Mouse (Mus musculus): ENCODE data around the gene Zswim2. TPM values are rescaled to one million over a fixed set of nuclear protein-coding genes. Genes with fewer than 3 reads are reported as not detected.

Zswim2 gene
- not detected for polyA plus RNA-seq (2014; fragmentation: Illumina TruSeq; extraction: RNeasy Lipid Tissue Mini Kit (QIAGEN cat#74804); ENCODE audit: low read depth, low replicate concordance)

DNA sequence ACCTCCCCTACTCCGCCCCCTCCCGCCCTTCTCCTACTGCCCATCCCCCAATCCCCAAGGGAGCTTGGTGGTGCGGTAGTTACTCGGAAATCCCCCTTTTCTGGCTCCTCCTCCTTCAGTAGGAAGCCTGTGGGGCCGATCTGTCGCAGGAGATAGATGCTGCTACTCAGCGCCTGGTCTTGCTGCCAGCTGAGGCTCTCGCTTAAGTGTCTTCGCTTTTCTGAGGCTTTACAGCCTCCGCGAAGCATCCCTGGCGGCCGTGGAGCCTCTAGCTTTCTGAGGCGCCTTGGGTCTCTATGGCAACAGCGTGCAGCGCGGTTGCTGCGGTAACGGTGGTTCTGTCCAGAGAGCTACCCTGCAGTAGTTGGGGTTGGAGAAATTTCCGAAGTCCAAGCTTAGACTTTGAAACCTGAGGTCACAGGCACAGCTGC, at the start of gene Zswim2:
TSS of gene Zswim2 (minus strand) at position 298 of the 431 bp plus-strand sequence.

DNA sequence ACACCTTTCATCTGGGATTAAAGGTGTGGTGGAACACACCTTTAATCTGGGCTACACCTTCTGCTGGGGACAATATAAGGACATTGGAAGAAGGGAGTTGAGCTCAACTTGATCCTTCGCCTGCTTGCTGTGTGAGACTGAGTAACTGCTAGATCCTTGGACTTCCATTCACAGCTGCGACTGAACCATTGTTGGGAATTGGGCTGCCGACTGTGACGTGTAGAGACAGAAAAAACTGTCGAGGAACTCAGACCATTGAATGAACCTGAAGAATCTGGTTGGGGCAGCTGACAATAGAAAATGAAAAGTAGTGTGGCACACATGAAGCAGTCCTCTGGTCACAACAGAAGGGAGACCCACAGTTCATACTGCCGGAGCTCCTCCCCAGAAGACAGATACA, 49.2 kb upstream of the Zswim2 start, which contains the start of gene Gm13691:
TSS of gene Gm13691 (plus strand) at position 301 of the 400 bp plus-strand sequence.

DNA sequence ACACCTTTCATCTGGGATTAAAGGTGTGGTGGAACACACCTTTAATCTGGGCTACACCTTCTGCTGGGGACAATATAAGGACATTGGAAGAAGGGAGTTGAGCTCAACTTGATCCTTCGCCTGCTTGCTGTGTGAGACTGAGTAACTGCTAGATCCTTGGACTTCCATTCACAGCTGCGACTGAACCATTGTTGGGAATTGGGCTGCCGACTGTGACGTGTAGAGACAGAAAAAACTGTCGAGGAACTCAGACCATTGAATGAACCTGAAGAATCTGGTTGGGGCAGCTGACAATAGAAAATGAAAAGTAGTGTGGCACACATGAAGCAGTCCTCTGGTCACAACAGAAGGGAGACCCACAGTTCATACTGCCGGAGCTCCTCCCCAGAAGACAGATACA, 43.4 kb upstream of the Zswim2 start, which contains the start of gene Gm13697:
TSS of gene Gm13697 (plus strand) at position 301 of the 400 bp plus-strand sequence.

DNA sequence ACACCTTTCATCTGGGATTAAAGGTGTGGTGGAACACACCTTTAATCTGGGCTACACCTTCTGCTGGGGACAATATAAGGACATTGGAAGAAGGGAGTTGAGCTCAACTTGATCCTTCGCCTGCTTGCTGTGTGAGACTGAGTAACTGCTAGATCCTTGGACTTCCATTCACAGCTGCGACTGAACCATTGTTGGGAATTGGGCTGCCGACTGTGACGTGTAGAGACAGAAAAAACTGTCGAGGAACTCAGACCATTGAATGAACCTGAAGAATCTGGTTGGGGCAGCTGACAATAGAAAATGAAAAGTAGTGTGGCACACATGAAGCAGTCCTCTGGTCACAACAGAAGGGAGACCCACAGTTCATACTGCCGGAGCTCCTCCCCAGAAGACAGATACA, 37.6 kb upstream of the Zswim2 start, which contains the start of gene Gm13694:
TSS of gene Gm13694 (plus strand) at position 301 of the 400 bp plus-strand sequence.

DNA sequence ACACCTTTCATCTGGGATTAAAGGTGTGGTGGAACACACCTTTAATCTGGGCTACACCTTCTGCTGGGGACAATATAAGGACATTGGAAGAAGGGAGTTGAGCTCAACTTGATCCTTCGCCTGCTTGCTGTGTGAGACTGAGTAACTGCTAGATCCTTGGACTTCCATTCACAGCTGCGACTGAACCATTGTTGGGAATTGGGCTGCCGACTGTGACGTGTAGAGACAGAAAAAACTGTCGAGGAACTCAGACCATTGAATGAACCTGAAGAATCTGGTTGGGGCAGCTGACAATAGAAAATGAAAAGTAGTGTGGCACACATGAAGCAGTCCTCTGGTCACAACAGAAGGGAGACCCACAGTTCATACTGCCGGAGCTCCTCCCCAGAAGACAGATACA, 31.8 kb upstream of the Zswim2 start, which contains the start of gene Gm13696:
TSS of gene Gm13696 (plus strand) at position 301 of the 400 bp plus-strand sequence.

DNA sequence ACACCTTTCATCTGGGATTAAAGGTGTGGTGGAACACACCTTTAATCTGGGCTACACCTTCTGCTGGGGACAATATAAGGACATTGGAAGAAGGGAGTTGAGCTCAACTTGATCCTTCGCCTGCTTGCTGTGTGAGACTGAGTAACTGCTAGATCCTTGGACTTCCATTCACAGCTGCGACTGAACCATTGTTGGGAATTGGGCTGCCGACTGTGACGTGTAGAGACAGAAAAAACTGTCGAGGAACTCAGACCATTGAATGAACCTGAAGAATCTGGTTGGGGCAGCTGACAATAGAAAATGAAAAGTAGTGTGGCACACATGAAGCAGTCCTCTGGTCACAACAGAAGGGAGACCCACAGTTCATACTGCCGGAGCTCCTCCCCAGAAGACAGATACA, 26.0 kb upstream of the Zswim2 start, which contains the start of gene Gm13695:
TSS of gene Gm13695 (plus strand) at position 301 of the 400 bp plus-strand sequence.

DNA sequence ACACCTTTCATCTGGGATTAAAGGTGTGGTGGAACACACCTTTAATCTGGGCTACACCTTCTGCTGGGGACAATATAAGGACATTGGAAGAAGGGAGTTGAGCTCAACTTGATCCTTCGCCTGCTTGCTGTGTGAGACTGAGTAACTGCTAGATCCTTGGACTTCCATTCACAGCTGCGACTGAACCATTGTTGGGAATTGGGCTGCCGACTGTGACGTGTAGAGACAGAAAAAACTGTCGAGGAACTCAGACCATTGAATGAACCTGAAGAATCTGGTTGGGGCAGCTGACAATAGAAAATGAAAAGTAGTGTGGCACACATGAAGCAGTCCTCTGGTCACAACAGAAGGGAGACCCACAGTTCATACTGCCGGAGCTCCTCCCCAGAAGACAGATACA, 20.2 kb upstream of the Zswim2 start, which contains the start of gene Gm13693:
TSS of gene Gm13693 (plus strand) at position 301 of the 400 bp plus-strand sequence.

DNA sequence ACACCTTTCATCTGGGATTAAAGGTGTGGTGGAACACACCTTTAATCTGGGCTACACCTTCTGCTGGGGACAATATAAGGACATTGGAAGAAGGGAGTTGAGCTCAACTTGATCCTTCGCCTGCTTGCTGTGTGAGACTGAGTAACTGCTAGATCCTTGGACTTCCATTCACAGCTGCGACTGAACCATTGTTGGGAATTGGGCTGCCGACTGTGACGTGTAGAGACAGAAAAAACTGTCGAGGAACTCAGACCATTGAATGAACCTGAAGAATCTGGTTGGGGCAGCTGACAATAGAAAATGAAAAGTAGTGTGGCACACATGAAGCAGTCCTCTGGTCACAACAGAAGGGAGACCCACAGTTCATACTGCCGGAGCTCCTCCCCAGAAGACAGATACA, 14.4 kb upstream of the Zswim2 start, which contains the start of gene Gm13698:
TSS of gene Gm13698 (plus strand) at position 301 of the 400 bp plus-strand sequence.

Other genes starting within 250 kb of the Zswim2 start
- 73.0 TPM for gene Itgav, start 216.8 kb downstream of the Zswim2 start, polyA plus RNA-seq (2014; fragmentation: Illumina TruSeq; extraction: RNeasy Lipid Tissue Mini Kit (QIAGEN cat#74804); ENCODE audit: low read depth, low replicate concordance)
- 11.0 TPM for gene Fam171b, start 128.6 kb downstream of the Zswim2 start, polyA plus RNA-seq (2014; fragmentation: Illumina TruSeq; extraction: RNeasy Lipid Tissue Mini Kit (QIAGEN cat#74804); ENCODE audit: low read depth, low replicate concordance)
- gene Gm13698, start 14.5 kb upstream of the Zswim2 start, polyA plus RNA-seq (2014; fragmentation: Illumina TruSeq; extraction: RNeasy Lipid Tissue Mini Kit (QIAGEN cat#74804); ENCODE audit: low read depth, low replicate concordance) = not detected
- gene Gm13693, start 20.3 kb upstream of the Zswim2 start, polyA plus RNA-seq (2014; fragmentation: Illumina TruSeq; extraction: RNeasy Lipid Tissue Mini Kit (QIAGEN cat#74804); ENCODE audit: low read depth, low replicate concordance) = not detected
- not detected for gene Gm13695, start 26.1 kb upstream of the Zswim2 start, polyA plus RNA-seq (2014; fragmentation: Illumina TruSeq; extraction: RNeasy Lipid Tissue Mini Kit (QIAGEN cat#74804); ENCODE audit: low read depth, low replicate concordance)
- not detected for gene Gm13696, start 31.9 kb upstream of the Zswim2 start, polyA plus RNA-seq (2014; fragmentation: Illumina TruSeq; extraction: RNeasy Lipid Tissue Mini Kit (QIAGEN cat#74804); ENCODE audit: low read depth, low replicate concordance)
- not detected for gene Gm13694, start 37.7 kb upstream of the Zswim2 start, polyA plus RNA-seq (2014; fragmentation: Illumina TruSeq; extraction: RNeasy Lipid Tissue Mini Kit (QIAGEN cat#74804); ENCODE audit: low read depth, low replicate concordance)
- gene Gm13697, start 43.5 kb upstream of the Zswim2 start, polyA plus RNA-seq (2014; fragmentation: Illumina TruSeq; extraction: RNeasy Lipid Tissue Mini Kit (QIAGEN cat#74804); ENCODE audit: low read depth, low replicate concordance) = not detected
- not detected for gene Gm13691, start 49.3 kb upstream of the Zswim2 start, polyA plus RNA-seq (2014; fragmentation: Illumina TruSeq; extraction: RNeasy Lipid Tissue Mini Kit (QIAGEN cat#74804); ENCODE audit: low read depth, low replicate concordance)

Measured in sigmoid colon, adult 10 weeks (tissue).